Mouse (Mus musculus) lung, adult 2 months (tissue): ENCODE data around the gene Srrm1.

Source experiments
- CTCF ChIP-seq: fragments of 200-500 bp; IDR thresholded peaks from 2 replicates; pipeline ENCODE4 v1.5.1; 2011; ENCODE audit warnings: mild to moderate bottlenecking, low read length, control low read depth; ENCODE audit not compliant: insufficient read depth
- POLR2A ChIP-seq: fragments of 200-500 bp; IDR thresholded peaks from 2 replicates; pipeline ENCODE4 v1.6.1; 2011; ENCODE audit warnings: low read depth, mild to moderate bottlenecking, control low read depth, low read length, borderline replicate concordance; ENCODE audit errors: extremely low read depth

GRCm38 (mm10) chr4:135291199-135291598, 61.9 kb downstream of the Srrm1 start:
- no peak for TF ChIP-seq CTCF
- no peak for TF ChIP-seq POLR2A
